Mouse (Mus musculus) cerebellum, adult 2 months (tissue): Measurements from ENCODE around the gene Cpeb3.

ENCODE experiments used
- CTCF ChIP-seq: fragments of 200-500 bp; IDR thresholded peaks from 2 replicates; pipeline ENCODE4 v1.5.1; 2011; ENCODE audit warnings: low read depth, mild to moderate bottlenecking, control low read depth, low read length, moderate library complexity, borderline replicate concordance; ENCODE audit not compliant: insufficient read depth
- POLR2A ChIP-seq: fragments of 200-500 bp; IDR thresholded peaks from 2 replicates; pipeline ENCODE4 v1.6.1; 2011; ENCODE audit warnings: low read length, control low read depth, borderline replicate concordance; ENCODE audit not compliant: insufficient read depth

GRCm38 (mm10) chr19:37225197-37225862, 16.9 kb upstream of the Cpeb3 start:
- TF ChIP-seq CTCF (no peak), POLR2A (no peak)
